Mouse (Mus musculus) heart, adult 2 months (tissue): ENCODE data around the gene Ythdc1. TPM values are rescaled to one million over a fixed set of nuclear protein-coding genes. Genes with fewer than 3 reads are reported as not detected.
"Not testable (repeated sequence)": the region's sequence is repeated elsewhere in the genome, so short reads cannot be mapped to it uniquely, and the experiment has no call there.

ENCODE experiments used
- DNase-seq, 2 experiments: peaks; one replicate each; pipeline ENCODE4 v3.0.0; 2021
- H3K27ac ChIP-seq: fragments of 200-600 bp; 2 replicates; pipeline ENCODE4 v1.8.1; 2022
- H3K27me3 ChIP-seq: fragments of 200-500 bp; 2 replicates; pipeline ENCODE4 v1.6.1; 2012; ENCODE audit warnings: mild to moderate bottlenecking, low read length, inconsistent platforms, mixed read lengths; ENCODE audit not compliant: control insufficient read depth, insufficient read depth
- H3K36me3 ChIP-seq: fragments of 200-500 bp; 2 replicates; pipeline ENCODE4 v1.6.1; 2012; ENCODE audit warnings: low read length, inconsistent platforms; ENCODE audit not compliant: control insufficient read depth, insufficient read depth
- H3K4me1 ChIP-seq: fragments of 200-500 bp; 2 replicates; pipeline ENCODE4 v1.6.1; 2011; ENCODE audit warnings: low read length; ENCODE audit not compliant: control insufficient read depth, insufficient read depth
- H3K4me3 ChIP-seq: fragments of 200-600 bp; 2 replicates; pipeline ENCODE4 v1.8.1; 2022
- H3K79me2 ChIP-seq: fragments of 200-500 bp; replicated peaks from 2 replicates; pipeline ENCODE4 v1.6.1; 2012; ENCODE audit warnings: mild to moderate bottlenecking, inconsistent platforms, low read length, moderate library complexity, mixed read lengths; ENCODE audit not compliant: control insufficient read depth, insufficient read depth
- H3K9ac ChIP-seq: fragments of 200-500 bp; 2 replicates; pipeline ENCODE4 v1.6.1; 2012; ENCODE audit warnings: low read depth, mild to moderate bottlenecking, control low read depth, inconsistent platforms, low read length, mixed read lengths
- CTCF ChIP-seq: fragments of 200-600 bp; IDR thresholded peaks from 2 replicates; pipeline ENCODE4 v1.8.1; 2022; ENCODE audit warnings: antibody characterized with exemption, mild to moderate bottlenecking, moderate library complexity
- EP300 ChIP-seq: fragments of 200-500 bp; IDR thresholded peaks from 2 replicates; pipeline ENCODE4 v1.6.1; 2011; ENCODE audit warnings: low read depth, low read length, control low read depth; ENCODE audit not compliant: insufficient read depth
- POLR2A ChIP-seq: fragments of 200-500 bp; IDR thresholded peaks from 2 replicates; pipeline ENCODE4 v1.6.1; 2011; ENCODE audit warnings: mild to moderate bottlenecking, low read depth, low read length, control low read depth; ENCODE audit not compliant: insufficient read depth
- WGBS: fragments of 180-500 bp; shearing (Covaris S2); methylation state at CpG from one replicate; pipeline ENCODE4 v1.1.7; 2018; 5-methylcytosine and 5-hydroxymethylcytosine counted together
- intact Hi-C: fragments of 180-260 bp; cut with DNase I; formaldehyde crosslinking; loops from one replicate; pipeline ENCODE4 v1.15.1; 2025
- polyA plus RNA-seq: library from polyadenylated mRNA; depleted of rRNA; stranded (reverse); fragments of >200 nt; gene quantifications from 2 replicates; pipeline ENCODE4 v1.2.3, GENCODE M21; 2012
- total RNA-seq, 2 experiments: library from RNA; stranded (reverse); gene quantifications; 2 replicates each; pipeline ENCODE4 v1.2.3; 2021

Gene Ythdc1
- total and polyA plus RNA-seq, 3 experiments = 11.7 to 30.3 (median 28.1) TPM

GRCm38 (mm10) chr5:86838110-86838509 lies 34.1 kb downstream of the Ythdc1 start:
- 73% methylated on average over 1 of the region's 1 CpGs for WGBS
- no peak for TF ChIP-seq POLR2A
- no peak for TF ChIP-seq EP300
- no peak for TF ChIP-seq CTCF
- DNase-seq = no peak

DNA sequence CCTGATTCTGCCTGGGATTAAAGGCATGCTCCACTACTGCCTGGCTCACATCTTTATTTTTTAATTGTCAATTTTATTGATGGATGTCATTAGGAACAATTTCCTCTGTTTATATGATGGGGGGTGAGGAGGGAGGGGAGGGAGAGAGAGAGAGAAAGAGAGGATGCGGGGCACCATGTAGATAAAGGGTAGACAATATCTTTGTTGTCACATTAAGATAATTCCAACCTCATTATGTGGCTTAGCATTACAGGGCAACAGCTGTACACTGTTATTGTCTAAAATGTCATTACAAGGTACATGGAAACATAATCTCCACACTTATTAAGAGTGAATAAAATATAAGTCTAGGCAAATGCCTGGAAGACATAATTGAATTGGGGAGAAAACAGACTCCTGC lies 35.5 kb downstream of the Ythdc1 start:
- H3K36me3 ChIP-seq = no peaks in the 10 kb centered on the region
- no peaks in the 10 kb centered on the region for H3K79me2 ChIP-seq
- WGBS = 75% methylated on average over 1 of the region's 1 CpGs
- no peak overlapping the region for H3K4me3 ChIP-seq
- intact Hi-C loops = no loop called here
- H3K27ac ChIP-seq = no peak overlapping the region
- no peak for DNase-seq
- H3K27me3 ChIP-seq = no peaks in the 10 kb centered on the region
- no peak overlapping the region for H3K9ac ChIP-seq
- H3K4me1 ChIP-seq = no peaks in the 10 kb centered on the region
- TF ChIP-seq EP300 (no peak), POLR2A (no peak), CTCF (no peak)

More at GRCm38 (mm10) chr5:86838110-86838509, 34.1 kb downstream of the Ythdc1 start:
- Histone ChIP-seq H3K4me3 (no peak overlapping the region), H3K27me3 (no peaks in the 10 kb centered on the region), H3K36me3 (no peaks in the 10 kb centered on the region; the same call in 1 of the 2 replicates), H3K79me2 (no peaks in the 10 kb centered on the region), H3K4me1 (no peaks in the 10 kb centered on the region), H3K27ac (no peak overlapping the region), H3K9ac (no peak overlapping the region)
- intact Hi-C loops = no loop called here

DNA sequence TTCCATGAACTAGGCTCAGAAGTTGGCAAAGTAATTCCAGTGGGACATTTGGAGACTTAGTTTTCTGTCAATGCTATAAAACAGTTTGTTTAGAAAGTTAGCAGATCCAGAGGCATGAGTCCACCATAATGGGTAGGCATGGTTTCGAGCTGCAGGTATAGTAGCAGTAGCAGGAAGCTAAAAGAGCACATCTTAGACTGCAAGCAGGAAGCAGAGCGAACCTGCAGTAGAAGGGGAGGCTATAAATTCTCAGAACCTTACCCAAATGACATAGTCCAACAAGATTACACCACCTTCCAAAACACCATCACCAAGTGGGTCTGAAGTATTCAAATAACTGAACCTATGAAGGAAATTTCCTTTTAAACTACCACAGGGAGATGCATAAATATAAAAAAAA lies 36.2 kb downstream of the Ythdc1 start:
- Histone ChIP-seq H3K9ac (no peak overlapping the region), H3K27ac (no peak overlapping the region), H3K4me3 (no peak overlapping the region), H3K4me1 (no peaks in the 10 kb centered on the region), H3K79me2 (no peaks in the 10 kb centered on the region), H3K36me3 (no peaks in the 10 kb centered on the region), H3K27me3 (no peaks in the 10 kb centered on the region)
- WGBS = 91% methylated on average over 2 of the region's 2 CpGs
- intact Hi-C loops = no loop called here
- DNase-seq = no peak
- TF ChIP-seq POLR2A (no peak), EP300 (no peak), CTCF (no peak)

- DNase-seq, H3K27me3 ChIP-seq, H3K9ac ChIP-seq, H3K4me3 ChIP-seq, H3K27ac ChIP-seq, H3K4me1 ChIP-seq, intact Hi-C loops, H3K36me3 ChIP-seq, H3K79me2 ChIP-seq: not testable (repeated sequence)
- TF ChIP-seq CTCF = peak; percentile 45
Observed at GRCm38 (mm10) chr5:86841261-86841660, 37.2 kb downstream of the Ythdc1 start.

DNA sequence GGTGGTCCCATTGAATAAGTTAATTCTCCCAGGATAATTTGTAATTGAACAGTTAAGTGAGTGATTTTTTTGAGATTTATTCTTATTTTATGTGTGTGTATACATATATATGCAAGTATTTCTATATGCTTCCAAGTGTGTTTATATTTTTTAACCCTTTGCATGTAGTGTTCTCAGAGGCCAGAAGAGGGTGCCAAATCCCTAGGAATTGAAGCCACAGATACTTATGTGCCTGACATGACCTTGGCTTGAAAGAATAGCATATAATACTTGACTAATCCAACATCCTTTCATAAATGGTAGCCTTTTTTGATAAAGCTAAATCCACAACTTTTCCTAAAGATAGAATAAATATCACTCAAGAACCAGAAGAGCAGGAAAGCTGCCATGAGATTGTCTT lies 46.1 kb downstream of the Ythdc1 start:
- Histone ChIP-seq H3K36me3 (no peaks in the 10 kb centered on the region), H3K4me1 (no peaks in the 10 kb centered on the region), H3K9ac (no peak overlapping the region), H3K79me2 (no peaks in the 10 kb centered on the region), H3K4me3 (no peak overlapping the region), H3K27ac (no peak overlapping the region), H3K27me3 (no peaks in the 10 kb centered on the region)
- DNase-seq = no peak
- intact Hi-C loops = no loop called here
- TF ChIP-seq EP300 = no peak
- peak; percentile 58 for TF ChIP-seq CTCF

DNA sequence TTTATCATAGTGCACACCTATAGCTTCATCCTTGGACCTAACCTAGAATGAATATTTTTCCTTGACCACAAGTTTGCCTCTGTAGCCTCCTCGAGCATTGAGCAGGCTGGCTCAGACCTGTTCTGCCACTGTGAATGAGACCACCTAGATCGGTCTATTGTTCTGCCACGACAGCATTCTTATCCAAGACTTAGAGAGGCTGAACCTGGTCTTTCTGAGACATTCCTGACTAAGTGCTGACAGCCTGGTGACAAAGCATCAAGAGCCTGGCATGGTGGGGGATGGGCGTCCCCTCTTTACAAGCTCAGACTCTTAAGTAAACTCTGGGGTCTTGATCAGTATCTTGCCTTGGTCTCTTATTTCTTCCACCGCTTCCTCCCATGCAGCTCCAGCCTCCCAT lies 47.6 kb downstream of the Ythdc1 start:
- H3K36me3 ChIP-seq = no peaks in the 10 kb centered on the region
- intact Hi-C loops = no loop called here
- H3K4me3 ChIP-seq = no peak overlapping the region
- no peak overlapping the region for H3K27ac ChIP-seq
- TF ChIP-seq POLR2A = no peak
- no peak for TF ChIP-seq EP300
- no peak for TF ChIP-seq CTCF
- H3K27me3 ChIP-seq = no peaks in the 10 kb centered on the region
- H3K79me2 ChIP-seq = no peaks in the 10 kb centered on the region
- H3K4me1 ChIP-seq = no peaks in the 10 kb centered on the region
- H3K9ac ChIP-seq = no peak overlapping the region
- DNase-seq = no peak
- WGBS = 45% methylated on average over 5 of the region's 5 CpGs

- H3K9ac ChIP-seq, H3K27ac ChIP-seq, DNase-seq, H3K4me1 ChIP-seq, H3K79me2 ChIP-seq, H3K4me3 ChIP-seq, intact Hi-C loops, H3K36me3 ChIP-seq, H3K27me3 ChIP-seq: not testable (repeated sequence)
- 21% methylated on average over 13 of the region's 13 CpGs for WGBS
Observed at GRCm38 (mm10) chr5:86856505-86856904, 52.5 kb downstream of the Ythdc1 start.
